Mouse (Mus musculus) heart, postnatal 14 days (tissue): ENCODE data around the gene Mtmr1. TPM values are rescaled to one million over a fixed set of nuclear protein-coding genes. Genes with fewer than 3 reads are reported as not detected.

ENCODE experiments used
- DNase-seq, 2 experiments: peaks; one replicate each; pipeline ENCODE4 v3.0.0; 2021 to 2022
- intact Hi-C: fragments of 180-260 bp; cut with DNase I; formaldehyde crosslinking; loops from one replicate; pipeline ENCODE4 v1.15.1; 2025
- total RNA-seq, 2 experiments: library from RNA; stranded (reverse); gene quantifications; 2 replicates each; pipeline ENCODE4 v1.2.3; 2021

The Mtmr1 gene
- total RNA-seq, 2 experiments from 2014 or later: 25.4 to 27.2 TPM

- intact Hi-C loops: no loop called here
- no peak for DNase-seq
These were observed 70.3 kb downstream of the Mtmr1 start for GRCm38 (mm10) chrX:71434860-71435259.

GRCm38 (mm10) chrX:71435542-71435941 is 71.0 kb downstream of the Mtmr1 start:
- intact Hi-C loops: no loop called here

GRCm38 (mm10) chrX:71439473-71439872 is 74.9 kb downstream of the Mtmr1 start:
- no peak for DNase-seq
- intact Hi-C loops: no loop called here

More at GRCm38 (mm10) chrX:71435542-71435941, 71.0 kb downstream of the Mtmr1 start:
- DNase-seq: no peak

DNA sequence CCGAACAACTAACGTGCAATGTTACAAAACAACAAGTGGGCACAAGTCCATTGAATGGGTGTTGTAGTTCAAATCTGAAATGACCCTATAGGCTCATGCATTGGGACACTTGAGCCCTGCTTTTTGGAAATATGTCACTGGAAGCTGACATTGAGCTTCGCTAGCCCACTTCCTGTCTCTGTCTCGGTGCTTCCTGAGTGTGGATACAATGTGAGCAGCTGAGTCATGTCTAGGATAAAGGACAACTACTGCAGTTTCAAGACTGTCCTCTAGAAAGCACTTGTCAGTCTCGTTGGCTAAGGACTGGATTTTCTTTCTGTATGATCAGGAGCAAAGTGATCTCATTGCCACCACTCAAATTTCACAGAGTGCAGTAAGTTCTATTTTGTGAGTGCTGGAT is 78.4 kb downstream of the Mtmr1 start:
- no peak for DNase-seq
- intact Hi-C loops: no loop called here

DNA sequence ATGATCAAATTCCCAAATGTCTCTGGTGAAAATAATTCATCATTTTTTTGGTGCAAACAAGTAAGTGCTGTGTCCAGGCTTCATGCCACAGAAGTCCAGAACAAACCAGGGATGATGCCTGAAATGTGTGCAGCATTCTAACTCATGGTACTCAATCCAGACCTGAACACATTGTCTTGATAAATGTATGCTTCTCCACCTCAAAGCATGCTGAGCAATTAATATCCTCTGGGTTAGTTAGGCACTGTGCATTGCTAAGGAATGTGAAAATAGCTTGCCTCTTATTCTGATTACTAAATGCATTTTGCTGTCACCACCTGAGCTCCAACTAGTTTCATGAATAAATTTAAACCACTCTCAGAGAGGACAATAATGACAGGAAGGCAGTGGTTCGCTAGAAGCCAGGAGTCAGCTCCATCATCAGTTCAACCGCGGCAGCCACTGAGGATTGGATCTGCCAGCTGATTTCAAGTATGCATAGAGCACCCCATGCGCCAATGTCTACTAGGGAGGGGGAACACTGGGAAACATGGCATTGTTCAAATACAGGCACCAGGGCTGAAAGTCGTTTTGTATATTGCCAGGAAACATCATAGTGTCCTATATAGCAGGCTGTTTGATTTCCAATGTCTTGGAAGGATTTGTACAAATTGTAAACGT is 91.6 kb downstream of the Mtmr1 start:
- intact Hi-C loops: no loop called here
- DNase-seq: no peak

DNA sequence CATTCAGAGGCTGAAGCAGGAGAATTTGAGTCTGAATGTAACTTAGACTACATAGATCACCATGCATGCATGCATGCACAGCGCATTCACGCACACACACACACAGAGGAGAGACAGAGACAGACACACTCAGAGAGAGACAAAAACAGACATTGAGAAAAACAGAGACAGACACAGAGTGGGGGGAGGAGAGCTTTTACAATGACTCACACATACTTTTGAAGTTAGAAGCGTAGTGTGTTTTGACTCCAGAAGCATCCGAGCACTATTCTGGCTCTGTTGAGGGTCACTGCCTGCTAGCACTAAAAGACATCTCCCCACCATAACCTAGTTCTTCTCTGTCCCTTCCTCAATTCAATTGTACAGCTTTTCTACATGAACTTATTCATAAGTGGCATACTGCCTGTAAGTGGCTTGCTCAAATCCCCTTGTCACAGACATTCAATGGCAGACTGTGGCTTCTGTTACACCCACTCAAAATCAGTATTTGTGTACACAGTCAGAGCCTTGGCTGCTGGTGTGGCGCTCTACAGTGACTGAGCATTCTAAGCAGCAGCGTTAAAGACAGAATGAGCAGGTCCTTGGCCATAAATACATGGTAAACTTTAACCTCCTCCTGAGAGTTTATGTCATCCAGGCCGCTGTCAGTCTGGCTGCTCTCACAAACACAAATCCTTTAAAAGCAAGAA is 99.7 kb downstream of the Mtmr1 start:
- no peak for DNase-seq
- intact Hi-C loops: no loop called here

DNA sequence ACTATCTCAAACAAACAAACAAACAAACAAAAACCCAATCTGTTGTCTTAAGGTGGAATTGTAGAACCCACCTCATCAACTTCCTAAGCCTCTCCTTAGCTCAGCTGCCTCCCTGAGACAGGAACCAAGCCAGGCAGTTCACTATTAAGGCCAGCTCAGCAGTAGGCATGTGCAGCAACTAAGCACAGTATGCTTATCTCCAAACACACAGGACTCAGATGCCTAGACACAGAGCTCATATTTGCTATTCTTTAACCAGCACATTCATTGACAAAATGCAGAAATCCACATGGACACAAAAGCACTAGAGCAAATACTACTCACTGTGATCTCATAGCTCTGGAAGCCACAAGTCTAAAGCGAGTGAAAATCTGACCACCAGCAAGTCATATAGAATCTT is 100.9 kb downstream of the Mtmr1 start:
- DNase-seq: no peak
- intact Hi-C loops: no loop called here

DNA sequence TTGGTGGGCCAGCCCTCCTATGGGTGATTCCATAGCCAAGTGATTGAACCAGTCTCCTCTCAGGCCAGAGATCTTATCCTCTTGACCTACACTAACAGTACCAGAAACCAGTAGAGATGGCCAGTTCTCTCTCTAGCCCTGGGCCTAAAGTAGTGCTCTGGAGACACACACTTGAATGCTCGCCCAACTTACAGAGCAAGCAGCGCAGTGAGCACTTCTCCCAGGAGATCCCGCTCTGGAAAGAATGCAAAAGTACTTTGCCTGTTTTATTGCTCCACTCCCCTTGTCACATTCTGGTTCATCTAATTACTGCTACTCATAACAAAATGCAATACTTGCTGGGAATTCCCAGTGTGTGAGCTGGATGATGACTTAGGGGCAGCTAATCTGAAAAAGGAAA is 102.9 kb downstream of the Mtmr1 start:
- intact Hi-C loops: no loop called here
- DNase-seq: peak; percentile 3 to 19

Other genes starting within 250 kb of the Mtmr1 start
- gene Mtm1, start 154.0 kb upstream of the Mtmr1 start, total RNA-seq: 10 to 100 TPM; 21.0 to 21.8 TPM
- 10 to 100 TPM; 48.6 to 53.6 TPM for gene Cd99l2, start 128.1 kb downstream of the Mtmr1 start, total RNA-seq
- 10 to 100 TPM; 70.9 to 85.6 TPM for gene Hmgb3, start 191.2 kb downstream of the Mtmr1 start, total RNA-seq